Mouse (Mus musculus) forelimb bud, embryonic 11.5 days (tissue): ENCODE data around the gene Mrpl34.
"Not testable (repeated sequence)": the region's sequence is repeated elsewhere in the genome, so short reads cannot be mapped to it uniquely, and the experiment has no call there.

Experiments
- DNase-seq: peaks from one replicate; pipeline ENCODE4 v3.0.0-alpha.2; 2012; ENCODE audit warnings: low read depth, low spot score

Mrpl34 gene

GRCm38 (mm10) chr8:71464513-71465500, at the start of gene Mrpl34:
Mrpl34 (plus strand) TSS chr8:71464959.
- DNase-seq: peak; percentile 100

- DNase-seq: no peak
Observed at GRCm38 (mm10) chr8:71422121-71422520, 42.6 kb upstream of the Mrpl34 start.

- not testable (repeated sequence) for DNase-seq
Observed at GRCm38 (mm10) chr8:71432935-71433334, 31.8 kb upstream of the Mrpl34 start.

- DNase-seq: no peak
Observed at GRCm38 (mm10) chr8:71437041-71437440, 27.7 kb upstream of the Mrpl34 start.

GRCm38 (mm10) chr8:71441404-71441803, 23.4 kb upstream of the Mrpl34 start:
- peak; percentile 61 for DNase-seq

GRCm38 (mm10) chr8:71445096-71445495, 19.7 kb upstream of the Mrpl34 start:
- DNase-seq: no peak

- DNase-seq: no peak
Observed at GRCm38 (mm10) chr8:71451337-71451736, 13.4 kb upstream of the Mrpl34 start.

GRCm38 (mm10) chr8:71451777-71452176, 13.0 kb upstream of the Mrpl34 start:
- DNase-seq: no peak

- DNase-seq: no peak
Observed at GRCm38 (mm10) chr8:71452669-71453068, 12.1 kb upstream of the Mrpl34 start.

GRCm38 (mm10) chr8:71454668-71455067, 10.1 kb upstream of the Mrpl34 start:
- no peak for DNase-seq

- no peak for DNase-seq
Observed at GRCm38 (mm10) chr8:71456906-71457305, 7.9 kb upstream of the Mrpl34 start.

- DNase-seq: no peak
Observed at GRCm38 (mm10) chr8:71457659-71458270, 7.0 kb upstream of the Mrpl34 start.

- DNase-seq: no peak
Observed at GRCm38 (mm10) chr8:71460716-71461115, 4.0 kb upstream of the Mrpl34 start.

GRCm38 (mm10) chr8:71461152-71461840, 3.5 kb upstream of the Mrpl34 start:
- no peak for DNase-seq

GRCm38 (mm10) chr8:71462191-71462590, 2.6 kb upstream of the Mrpl34 start:
- DNase-seq: no peak

GRCm38 (mm10) chr8:71462786-71463185, 2.0 kb upstream of the Mrpl34 start:
- no peak for DNase-seq

GRCm38 (mm10) chr8:71463188-71464033, 1.3 kb upstream of the Mrpl34 start, which contains the start of gene Abhd8:
Abhd8 (minus strand) TSS chr8:71463655.
- peak; percentile 94 for DNase-seq

GRCm38 (mm10) chr8:71465733-71466132, 974 bp downstream of the Mrpl34 start:
- no peak for DNase-seq

- DNase-seq: no peak
Observed at GRCm38 (mm10) chr8:71466198-71466597, 1.4 kb downstream of the Mrpl34 start.

GRCm38 (mm10) chr8:71467201-71467600, 2.4 kb downstream of the Mrpl34 start:
- no peak for DNase-seq

- no peak for DNase-seq
Observed at GRCm38 (mm10) chr8:71468001-71468400, 3.2 kb downstream of the Mrpl34 start.
